ENCODE assay signal across 11 mouse cellular contexts in genomic region chr10:78311886-78312635, GRCm38 (mm10). TPM values are rescaled to one million over a fixed set of nuclear protein-coding genes. Genes with fewer than 3 reads are reported as not detected.
DNase-seq lines count a peak whose midpoint lies in the region; ATAC-seq and TF ChIP-seq lines count a peak whose summit lies in the region.
"Had no signal": no experiment of that assay in that cellular context is flagged by ENCODE, and none has a peak within 500 bp of the region (broad histone marks: within the 10 kb centered on the region; RNA-seq: fewer than 3 reads in every experiment).

No protein-coding gene starts in this region.

- peak; percentile 8; the same call in 1 of the 2 replicates for ATAC-seq in forebrain, postnatal 0 days
- ATAC-seq in forebrain, embryonic 15.5 days (replicated peaks) = no peak
- ATAC-seq in neural tube, embryonic 14.5 days (ENCODE audit: low read depth) = 0 out of 2 replicates have a peak, but pooled peaks have one; percentile 20
- peak; percentile 38; the same call in 1 of the 2 replicates for ATAC-seq in liver, embryonic 13.5 days (ENCODE audit: low read depth)
- peak; percentile 80; the same call in 1 of the 2 replicates for ATAC-seq in stomach, embryonic 16.5 days (ENCODE audit: insufficient read depth, low FRiP score)

- TF ChIP-seq CTCF in forebrain, postnatal 0 days (IDR thresholded peaks at IDR 0.05; ENCODE audit: low read depth) = no peak

- H3K4me3 ChIP-seq in forebrain, postnatal 0 days (ENCODE audit: low read depth, low read length) = no peak overlapping the region
- no peak overlapping the region for H3K4me3 ChIP-seq in forebrain, embryonic 15.5 days
- H3K4me3 ChIP-seq in neural tube, embryonic 14.5 days (ENCODE audit: low read depth, low read length) = no peak overlapping the region
- no peak overlapping the region for H3K4me3 ChIP-seq in liver, embryonic 13.5 days (replicated peaks)
- no peak overlapping the region for H3K4me3 ChIP-seq in stomach, embryonic 16.5 days (replicated peaks; ENCODE audit: low read length)
- H3K4me3 ChIP-seq: neural tube, embryonic 12.5 days had no signal

- no peaks in the 10 kb centered on the region for H3K36me3 ChIP-seq in forebrain, postnatal 0 days (ENCODE audit: insufficient read depth)
- no peaks in the 10 kb centered on the region for H3K36me3 ChIP-seq in forebrain, embryonic 15.5 days
- no peaks in the 10 kb centered on the region for H3K36me3 ChIP-seq in neural tube, embryonic 14.5 days (ENCODE audit: control insufficient read depth, insufficient read depth, low read length)
- H3K36me3 ChIP-seq in liver, embryonic 13.5 days = no peaks in the 10 kb centered on the region
- no peaks in the 10 kb centered on the region for H3K36me3 ChIP-seq in stomach, embryonic 16.5 days (ENCODE audit: control insufficient read depth, insufficient read depth, low read length)

- no peak overlapping the region for H3K27ac ChIP-seq in forebrain, postnatal 0 days (ENCODE audit: low read depth, low read length)
- no peak overlapping the region for H3K27ac ChIP-seq in forebrain, embryonic 15.5 days (replicated peaks)
- H3K27ac ChIP-seq in neural tube, embryonic 14.5 days (ENCODE audit: low read depth, low read length) = no peak overlapping the region
- H3K27ac ChIP-seq in liver, embryonic 13.5 days = no peak overlapping the region
- H3K27ac ChIP-seq in stomach, embryonic 16.5 days (ENCODE audit: low read length) = no peak overlapping the region
- H3K27ac ChIP-seq: macrophage; neural tube, embryonic 12.5 days had no signal

- no peak for DNase-seq in forebrain, postnatal 0 days
- no peak for DNase-seq in neural tube, embryonic 10.5 days (ENCODE audit: extremely low spot score, low spot score)
- DNase-seq in liver, embryonic 13.5 days = peak; percentile 6
- DNase-seq in urinary bladder, postnatal 25 days (ENCODE audit: low spot score) = no peak
- DNase-seq in cerebellum, postnatal 4 days (ENCODE audit: low spot score in 2 of 2) = no peak
- DNase-seq: cerebellum, adult 11-12 months had no signal

- H3K4me1 ChIP-seq in forebrain, postnatal 0 days (ENCODE audit: insufficient read depth) = no peaks in the 10 kb centered on the region
- peaks cover 2% of the 10 kb centered on the region; the same call in 1 of the 2 replicates for H3K4me1 ChIP-seq in forebrain, embryonic 15.5 days
- no peaks in the 10 kb centered on the region for H3K4me1 ChIP-seq in neural tube, embryonic 14.5 days (ENCODE audit: control insufficient read depth, insufficient read depth, low read length)
- H3K4me1 ChIP-seq in liver, embryonic 13.5 days (replicated peaks) = peaks cover 14% of the 10 kb centered on the region; the same call in 1 of the 2 replicates
- peaks cover 19% of the 10 kb centered on the region for H3K4me1 ChIP-seq in stomach, embryonic 16.5 days (ENCODE audit: control insufficient read depth, insufficient read depth, low read length)
- H3K4me1 ChIP-seq: neural tube, embryonic 12.5 days had no signal

- no peak overlapping the region for H3K4me2 ChIP-seq in forebrain, postnatal 0 days (ENCODE audit: low read depth)
- no peak overlapping the region for H3K4me2 ChIP-seq in forebrain, embryonic 15.5 days (replicated peaks)
- no peak overlapping the region for H3K4me2 ChIP-seq in neural tube, embryonic 14.5 days (ENCODE audit: low read depth, low read length)
- H3K4me2 ChIP-seq in liver, embryonic 13.5 days = no peak overlapping the region
- H3K4me2 ChIP-seq in stomach, embryonic 16.5 days (ENCODE audit: low read depth, low read length) = no peak overlapping the region
- H3K4me2 ChIP-seq: neural tube, embryonic 12.5 days had no signal

- H3K27me3 ChIP-seq in forebrain, postnatal 0 days (ENCODE audit: insufficient read depth, low read length) = no peaks in the 10 kb centered on the region
- no peaks in the 10 kb centered on the region for H3K27me3 ChIP-seq in forebrain, embryonic 15.5 days
- H3K27me3 ChIP-seq in neural tube, embryonic 14.5 days (ENCODE audit: control insufficient read depth, insufficient read depth, low read length) = no peaks in the 10 kb centered on the region
- 0 out of 2 replicates have a peak, but pooled peaks cover 2% of the 10 kb centered on the region for H3K27me3 ChIP-seq in liver, embryonic 13.5 days
- H3K27me3 ChIP-seq in stomach, embryonic 16.5 days (ENCODE audit: control insufficient read depth, insufficient read depth, low read length) = no peaks in the 10 kb centered on the region
- H3K27me3 ChIP-seq: neural tube, embryonic 12.5 days had no signal

- 84% methylated on average over 13 of the region's 13 CpGs for WGBS in forebrain, postnatal 0 days
- 81% methylated on average over 13 of the region's 13 CpGs for WGBS in forebrain, embryonic 15.5 days
- WGBS in neural tube, embryonic 14.5 days = 84% methylated on average over 13 of the region's 13 CpGs
- WGBS in liver, embryonic 13.5 days (ENCODE audit: insufficient replicate concordance) = 53% methylated on average over 13 of the region's 13 CpGs
- 61% methylated on average over 13 of the region's 13 CpGs for WGBS in stomach, embryonic 16.5 days

- no peak overlapping the region for H3K9ac ChIP-seq in forebrain, postnatal 0 days
- H3K9ac ChIP-seq in forebrain, embryonic 15.5 days (replicated peaks) = no peak overlapping the region
- no peak overlapping the region for H3K9ac ChIP-seq in neural tube, embryonic 14.5 days (replicated peaks; ENCODE audit: low read depth, low read length)
- no peak overlapping the region for H3K9ac ChIP-seq in liver, embryonic 13.5 days
- no peak overlapping the region for H3K9ac ChIP-seq in stomach, embryonic 16.5 days (ENCODE audit: low read length)
- H3K9ac ChIP-seq: neural tube, embryonic 12.5 days had no signal

- H3K9me3 ChIP-seq in forebrain, postnatal 0 days (ENCODE audit: low read length) = no peaks in the 10 kb centered on the region
- H3K9me3 ChIP-seq in forebrain, embryonic 15.5 days = no peaks in the 10 kb centered on the region
- no peaks in the 10 kb centered on the region for H3K9me3 ChIP-seq in neural tube, embryonic 14.5 days (ENCODE audit: control insufficient read depth, low read length)
- H3K9me3 ChIP-seq in liver, embryonic 13.5 days (replicated peaks) = no peaks in the 10 kb centered on the region
- no peaks in the 10 kb centered on the region for H3K9me3 ChIP-seq in stomach, embryonic 16.5 days (replicated peaks; ENCODE audit: control insufficient read depth, low read length)
- H3K9me3 ChIP-seq: neural tube, embryonic 12.5 days had no signal

RNA-seq across cellular contexts. Expression of gene Agpat3, which starts 40.2 kb away (rescaled TPM):
- 72.9 and 94.9 TPM in 2 replicates for total RNA-seq in forebrain, postnatal 0 days (2014; rRNA removed)
- 72.4 and 101 TPM in 2 replicates for polyA plus RNA-seq in forebrain, postnatal 0 days (2015; fragmentation: Nextera tagmentation; extraction: Ambion mirVana)
- polyA plus RNA-seq in forebrain, embryonic 15.5 days (2015; fragmentation: Nextera tagmentation; extraction: Ambion mirVana) = 69.9 and 72.2 TPM in 2 replicates
- polyA plus RNA-seq in neural tube, embryonic 14.5 days (2014; fragmentation: Nextera tagmentation; extraction: Ambion mirVana) = 64.4 and 89.5 TPM in 2 replicates
- polyA plus RNA-seq in liver, embryonic 13.5 days (2015; fragmentation: Nextera tagmentation; extraction: Ambion mirVana) = 18.1 and 19.5 TPM in 2 replicates
- 24.9 and 26.7 TPM in 2 replicates for polyA plus RNA-seq in stomach, embryonic 16.5 days (2015; fragmentation: Nextera tagmentation; extraction: Ambion mirVana)
